Mouse (Mus musculus) bone marrow macrophage, adult 2 months (primary cell): ENCODE data around the gene Camk2d.

ENCODE experiments used
- CTCF ChIP-seq: IDR thresholded peaks from 2 replicates; pipeline ENCODE4 v1.5.1; 2012; ENCODE audit warnings: low read depth, mild to moderate bottlenecking, low read length, moderate library complexity
- POLR2A ChIP-seq: IDR thresholded peaks from 2 replicates; pipeline ENCODE4 v1.6.1; 2012; ENCODE audit warnings: mild to moderate bottlenecking, low read depth, low read length, borderline replicate concordance

GRCm38 (mm10) chr3:126751377-126752098 is 155.4 kb downstream of the Camk2d start:
- no peak for TF ChIP-seq POLR2A
- no peak for TF ChIP-seq CTCF
